ENCODE assay signal across 9 mouse cellular contexts in the genomic region with DNA sequence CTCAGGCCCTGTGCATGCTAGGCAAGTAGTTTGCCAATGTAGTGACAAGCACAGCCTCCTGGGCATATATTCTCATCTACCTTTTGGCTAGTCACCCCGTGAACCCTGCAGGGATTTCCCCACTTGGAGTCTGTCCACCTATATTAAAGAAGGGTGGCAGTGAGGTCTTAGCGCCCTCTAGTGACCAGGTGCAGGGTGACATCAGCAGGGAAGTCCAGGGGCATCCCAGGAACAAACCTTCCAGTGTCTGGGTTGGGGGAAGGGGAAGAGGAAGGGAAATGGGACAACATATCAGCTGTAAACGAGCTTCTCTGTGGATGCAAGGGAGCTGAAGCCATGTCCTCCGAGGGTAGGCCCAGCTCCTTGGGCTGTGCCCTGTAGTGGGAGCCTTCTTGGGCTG.
A peak's percentile ranks its signal among the peaks of the same experiment; 100 is the strongest.
DNase-seq lines count a peak whose midpoint lies in the region; ATAC-seq and TF ChIP-seq lines count a peak whose summit lies in the region.
"Had no signal": no experiment of that assay in that cellular context is flagged by ENCODE, and none has a peak within 500 bp of the region (broad histone marks: within the 10 kb centered on the region; RNA-seq: fewer than 3 reads in every experiment).

No protein-coding gene starts in this region.

- H3K27ac ChIP-seq in neural tube, embryonic 15.5 days (replicated peaks): no peak overlapping the region
- H3K27ac ChIP-seq in intestine, postnatal 0 days (ENCODE audit: low read depth, low read length): no peak overlapping the region
- H3K27ac ChIP-seq: macrophage had no signal

- 11% methylated on average over 4 of the region's 4 CpGs for WGBS in neural tube, embryonic 15.5 days
- 8% methylated on average over 4 of the region's 4 CpGs for WGBS in intestine, postnatal 0 days

- H3K4me1 ChIP-seq in neural tube, embryonic 15.5 days: peaks cover 15% of the 10 kb centered on the region; the same call in 1 of the 2 replicates
- no peaks in the 10 kb centered on the region for H3K4me1 ChIP-seq in intestine, postnatal 0 days (replicated peaks; ENCODE audit: control insufficient read depth, insufficient read depth, low read length)

- peak; percentile 36 for DNase-seq in cerebellum, adult 9-10 months
- no peak for DNase-seq in cerebellum, adult 11-12 months
- DNase-seq in neural tube, embryonic 10.5 days (ENCODE audit: extremely low spot score, low spot score): peak; percentile 45
- peak; percentile 57 to 66 for DNase-seq in cerebellum, postnatal 36 days
- peak; percentile 46 for DNase-seq in lung, postnatal 36 days
- DNase-seq in Muller cell, postnatal 12 days (ENCODE audit: inconsistent ontology term): no peak

- ATAC-seq in neural tube, embryonic 15.5 days (ENCODE audit: low FRiP score): no peak
- no peak for ATAC-seq in intestine, postnatal 0 days

- H3K9ac ChIP-seq in neural tube, embryonic 15.5 days (replicated peaks): no peak overlapping the region
- no peak overlapping the region for H3K9ac ChIP-seq in intestine, postnatal 0 days (ENCODE audit: low read depth, low read length)

- H3K9me3 ChIP-seq in neural tube, embryonic 15.5 days (replicated peaks): no peaks in the 10 kb centered on the region
- no peaks in the 10 kb centered on the region for H3K9me3 ChIP-seq in intestine, postnatal 0 days (ENCODE audit: control insufficient read depth)

- H3K4me2 ChIP-seq in neural tube, embryonic 15.5 days: no peak overlapping the region
- H3K4me2 ChIP-seq in intestine, postnatal 0 days (replicated peaks; ENCODE audit: low read depth): no peak overlapping the region

- 0 out of 2 replicates have a peak, but pooled peaks cover 3% of the 10 kb centered on the region for H3K27me3 ChIP-seq in neural tube, embryonic 15.5 days (replicated peaks)
- 0 out of 2 replicates have a peak, but pooled peaks cover 5% of the 10 kb centered on the region for H3K27me3 ChIP-seq in intestine, postnatal 0 days (replicated peaks; ENCODE audit: control insufficient read depth, insufficient read depth, low read length)

- TF ChIP-seq CTCF in intestine, postnatal 0 days (IDR thresholded peaks at IDR 0.05; ENCODE audit: low read depth): peak; percentile 93

- H3K36me3 ChIP-seq in neural tube, embryonic 15.5 days: no peaks in the 10 kb centered on the region
- no peaks in the 10 kb centered on the region for H3K36me3 ChIP-seq in intestine, postnatal 0 days (ENCODE audit: control insufficient read depth, insufficient read depth)

- no peak overlapping the region for H3K4me3 ChIP-seq in neural tube, embryonic 15.5 days (replicated peaks)
- no peak overlapping the region for H3K4me3 ChIP-seq in intestine, postnatal 0 days (ENCODE audit: low read depth, low read length)

Comparison
In these comparisons a context has a peak if more than half of its experiments do, and no peak if none do; other contexts are left out.
1. DNase-seq: peak in cerebellum, adult 9-10 months (single experiment), neural tube, embryonic 10.5 days (single experiment), cerebellum, postnatal 36 days (2 of 2) and lung, postnatal 36 days (single experiment); none in cerebellum, adult 11-12 months (single experiment) and Muller cell, postnatal 12 days (single experiment).